Mouse (Mus musculus): Measurements from ENCODE around the gene Mansc4. TPM values are rescaled to one million over a fixed set of nuclear protein-coding genes. Genes with fewer than 3 reads are reported as not detected.

Gene Mansc4
- polyA plus RNA-seq, 1 experiment = not detected

DNA sequence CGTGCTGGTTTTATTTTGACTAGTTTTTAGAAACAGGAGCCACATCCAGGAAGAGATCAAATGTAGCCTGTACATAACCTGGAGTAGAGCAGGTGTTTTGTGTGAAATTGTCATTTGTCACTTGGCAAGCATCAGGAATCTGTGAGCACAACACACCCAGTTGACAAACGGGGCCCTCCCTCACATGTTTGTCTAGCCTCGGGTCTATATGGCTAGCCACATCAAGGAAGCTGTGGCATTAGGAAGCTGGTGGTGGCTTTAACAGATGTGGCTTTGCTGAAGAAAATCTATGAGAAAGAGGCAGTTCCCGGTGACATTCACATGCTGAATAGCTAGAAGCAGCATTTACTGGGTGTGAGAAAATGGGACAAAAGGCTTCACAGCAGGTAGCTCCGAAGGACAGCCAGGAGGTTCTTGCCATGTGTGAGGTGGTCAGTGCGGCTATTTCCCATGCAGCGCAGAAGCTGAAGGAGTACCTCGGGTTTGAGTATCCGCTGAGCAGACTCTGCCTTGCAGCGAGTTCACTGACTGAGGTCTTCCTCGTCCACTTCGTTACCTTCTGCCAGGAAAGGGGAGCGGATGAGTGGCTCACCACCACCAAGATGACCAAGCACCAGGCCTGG, 54.4 kb downstream of the Mansc4 start, which contains the start of gene Rep15:
TSS of gene Rep15 (plus strand) at position 282 of the 623 bp plus-strand sequence.
- Histone ChIP-seq H3K27ac (ENCODE audit: insufficient read depth, low read length) (no peak within 1 kb of the TSS), H3K4me3 (ENCODE audit: insufficient read depth, low read length) (no peak within 1 kb of the TSS), H3K4me1 (ENCODE audit: control insufficient read depth, insufficient read depth, low read length) (no peaks in the 10 kb centered on the region)
- no peak for TF ChIP-seq POLR2A (IDR thresholded peaks at IDR 0.05; ENCODE audit: low read depth, low read length)
- no peak for TF ChIP-seq CTCF (IDR thresholded peaks at IDR 0.05; ENCODE audit: borderline replicate concordance, insufficient read depth, low read length)

DNA sequence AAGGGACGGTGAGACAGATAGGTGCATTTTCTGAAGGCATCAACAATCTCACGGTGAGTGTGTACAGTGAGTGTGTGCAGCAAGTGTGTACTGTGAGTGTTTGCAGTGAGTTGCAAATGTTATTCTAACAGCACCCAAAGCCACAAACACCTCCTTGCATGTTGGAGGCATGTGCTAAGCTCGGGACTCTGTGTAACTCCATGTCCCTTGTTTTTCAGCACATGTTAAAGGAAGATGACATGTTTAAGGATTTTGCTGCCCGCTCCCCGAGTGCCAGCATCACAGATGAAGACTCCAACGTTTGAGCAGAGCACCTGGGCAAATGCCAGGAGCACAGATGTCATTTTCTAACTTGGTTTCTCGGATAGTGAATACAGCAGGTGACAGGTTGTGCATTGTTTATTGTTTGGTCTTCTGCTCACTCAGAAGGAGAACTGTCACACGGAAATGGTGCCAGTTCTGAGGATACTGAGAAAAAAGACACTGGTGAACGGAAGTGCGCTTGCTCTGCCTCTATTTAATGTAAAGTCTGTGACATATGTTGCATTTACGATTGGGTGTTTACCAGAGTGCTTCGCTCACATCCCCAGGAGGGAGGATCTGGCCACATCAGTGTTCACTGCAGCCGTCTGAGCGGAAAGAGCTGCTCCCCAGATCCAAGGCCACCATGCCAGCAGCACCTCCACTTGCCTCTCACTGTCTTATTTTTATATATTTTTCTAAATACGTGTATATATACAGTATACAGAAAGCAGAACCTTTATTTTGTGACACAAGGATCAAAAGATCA, 56.5 kb downstream of the Mansc4 start:
- TF ChIP-seq POLR2A (IDR thresholded peaks at IDR 0.05; ENCODE audit: low read depth, low read length) = no peak
- TF ChIP-seq CTCF (IDR thresholded peaks at IDR 0.05; ENCODE audit: borderline replicate concordance, insufficient read depth, low read length) = no peak
- H3K27ac ChIP-seq (ENCODE audit: insufficient read depth, low read length) = no peak overlapping the region
- H3K4me3 ChIP-seq (ENCODE audit: insufficient read depth, low read length) = no peak overlapping the region
- no peaks in the 10 kb centered on the region for H3K4me1 ChIP-seq (ENCODE audit: control insufficient read depth, insufficient read depth, low read length)

GRCm38 (mm10) chr6:147029591-147029990, 57.2 kb downstream of the Mansc4 start:
- TF ChIP-seq POLR2A (IDR thresholded peaks at IDR 0.05; ENCODE audit: low read depth, low read length) = no peak
- TF ChIP-seq CTCF (IDR thresholded peaks at IDR 0.05; ENCODE audit: borderline replicate concordance, insufficient read depth, low read length) = no peak
- Histone ChIP-seq H3K27ac (ENCODE audit: insufficient read depth, low read length) (no peak overlapping the region), H3K4me3 (ENCODE audit: insufficient read depth, low read length) (no peak overlapping the region), H3K4me1 (ENCODE audit: control insufficient read depth, insufficient read depth, low read length) (no peaks in the 10 kb centered on the region)

DNA sequence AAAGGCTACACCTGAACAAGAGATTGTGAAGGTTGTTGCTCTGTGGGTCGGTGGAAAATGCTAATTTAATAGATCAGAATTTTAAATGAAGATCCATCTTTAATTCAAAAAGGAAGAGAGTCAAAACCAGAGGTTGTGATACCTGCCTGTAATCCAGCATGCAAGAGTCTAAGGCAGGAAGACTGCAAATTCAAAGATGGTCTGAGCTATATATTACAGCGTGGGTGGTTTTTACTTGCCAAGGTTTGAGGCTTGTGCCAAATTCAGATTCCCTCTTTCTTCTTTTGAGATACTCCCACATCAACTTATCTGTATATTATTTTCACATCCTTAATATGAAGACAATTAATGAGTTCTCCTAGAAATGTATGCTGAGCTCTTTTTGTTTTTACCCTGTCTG, 58.4 kb downstream of the Mansc4 start:
- no peak overlapping the region for H3K27ac ChIP-seq (ENCODE audit: insufficient read depth, low read length)
- no peaks in the 10 kb centered on the region for H3K4me1 ChIP-seq (ENCODE audit: control insufficient read depth, insufficient read depth, low read length)
- H3K4me3 ChIP-seq (ENCODE audit: insufficient read depth, low read length) = no peak overlapping the region
- no peak for TF ChIP-seq POLR2A (IDR thresholded peaks at IDR 0.05; ENCODE audit: low read depth, low read length)
- no peak for TF ChIP-seq CTCF (IDR thresholded peaks at IDR 0.05; ENCODE audit: borderline replicate concordance, insufficient read depth, low read length)

Other genes with a start within 250 kb of the Mansc4 start
- gene Smco2, start 236.9 kb downstream of the Mansc4 start, polyA plus RNA-seq (2011; ENCODE audit: insufficient read length, low read depth, missing spikeins) = not detected in 2 replicates
- gene Ppfibp1, start 198.5 kb downstream of the Mansc4 start, polyA plus RNA-seq (2011; ENCODE audit: insufficient read length, low read depth, missing spikeins) = 196 and 246 TPM in 2 replicates
- gene 1700034J05Rik, start 132.6 kb downstream of the Mansc4 start, polyA plus RNA-seq (2011; ENCODE audit: insufficient read length, low read depth, missing spikeins) = not detected in 2 replicates
- 1.5 and 2.1 TPM in 2 replicates for gene Rep15, start 54.4 kb downstream of the Mansc4 start, polyA plus RNA-seq (2011; ENCODE audit: insufficient read length, low read depth, missing spikeins)
- 37.2 and 40.3 TPM in 2 replicates for gene Mrps35, start 44.3 kb downstream of the Mansc4 start, polyA plus RNA-seq (2011; ENCODE audit: insufficient read length, low read depth, missing spikeins)
- gene Klhl42, start 4.3 kb upstream of the Mansc4 start, polyA plus RNA-seq (2011; ENCODE audit: insufficient read length, low read depth, missing spikeins) = 16.3 and 17.8 TPM in 2 replicates
- 0.42 and 0.81 TPM in 2 replicates for gene Pthlh, start 177.2 kb upstream of the Mansc4 start, polyA plus RNA-seq (2011; ENCODE audit: insufficient read length, low read depth, missing spikeins)

All from embryonic fibroblast, embryonic 13.5 days (primary cell).